Mouse (Mus musculus): ENCODE results near the gene Gm4881. TPM values are rescaled to one million over a fixed set of nuclear protein-coding genes. Genes with fewer than 3 reads are reported as not detected.

Gene Gm4881
- not detected in 2 replicates for polyA plus RNA-seq (2012; rRNA removed)

GRCm38 (mm10) chr7:24944257-24944950 is at the start of gene Gm4881:
Gm4881 (minus strand) TSS chr7:24944494.

GRCm38 (mm10) chr7:24971972-24972893 is 27.9 kb upstream of the Gm4881 start, which contains the start of gene Rabac1:
Rabac1 (minus strand) TSS chr7:24972754.

GRCm38 (mm10) chr7:24902630-24903443 is 41.5 kb downstream of the Gm4881 start, which contains the start of gene Arhgef1:
Arhgef1 (plus strand) TSS chr7:24902912.

GRCm38 (mm10) chr7:24897224-24897623 is 47.1 kb downstream of the Gm4881 start, which contains the start of gene Cd79a:
Cd79a (plus strand) TSS chr7:24897381.

DNA sequence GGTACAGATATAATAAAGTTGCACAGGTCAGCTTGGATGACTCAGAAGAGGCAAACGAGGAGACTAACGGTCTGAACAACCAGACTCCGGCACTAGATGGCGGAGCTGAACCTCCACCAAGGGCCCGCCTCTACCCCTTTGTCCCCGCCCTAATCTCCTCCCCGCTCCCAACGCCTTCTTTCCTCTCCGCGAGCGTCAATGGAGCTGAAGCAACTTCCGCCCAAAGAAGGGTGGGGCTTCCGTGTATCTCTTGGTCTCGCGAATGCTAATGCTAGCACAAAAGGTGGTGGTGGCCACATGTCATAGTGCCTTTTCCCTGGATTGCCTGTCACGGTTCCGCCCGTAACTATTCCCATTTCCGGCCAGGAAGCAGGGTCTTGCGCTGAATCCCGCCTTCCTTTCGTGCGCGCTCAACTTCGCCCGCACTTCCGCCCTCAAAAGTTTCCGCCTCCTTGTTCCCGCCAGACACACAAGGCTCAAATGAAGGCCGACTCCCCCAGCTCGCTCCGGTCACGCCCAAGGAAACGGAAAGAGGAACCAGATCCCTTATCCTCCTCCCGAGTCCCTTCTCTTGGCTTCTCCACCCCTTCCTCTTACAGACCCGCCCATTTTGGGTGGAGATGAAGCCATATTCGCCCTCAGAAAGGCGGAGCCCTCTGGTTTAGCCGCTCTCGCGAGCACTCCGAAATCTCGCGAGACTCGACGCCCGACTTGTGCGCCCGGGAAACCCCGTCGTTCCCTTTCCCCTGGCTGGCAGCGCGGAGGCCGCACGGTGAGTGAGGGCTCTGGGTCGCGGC is 60.2 kb downstream of the Gm4881 start, which contains the start of gene Rps19:
TSS of gene Rps19 (plus strand) at position 476 of the 797 bp plus-strand sequence.

Other genes starting within 250 kb of the Gm4881 start
- not detected in 2 replicates for gene BC049730, start 235.3 kb downstream of the Gm4881 start, polyA plus RNA-seq (2012; rRNA removed)
- not detected in 2 replicates for gene Gm4763, start 217.6 kb downstream of the Gm4881 start, polyA plus RNA-seq (2012; rRNA removed)
- gene Cd177, start 184.2 kb downstream of the Gm4881 start, polyA plus RNA-seq (2012; rRNA removed), result 3.6 and 5.0 TPM in 2 replicates
- 0.25 and 0.35 TPM in 2 replicates for gene Ceacam10, start 167.3 kb downstream of the Gm4881 start, polyA plus RNA-seq (2012; rRNA removed)
- gene Gm9844, start 82.3 kb downstream of the Gm4881 start, polyA plus RNA-seq (2012; rRNA removed), result 0.84 and 1.3 TPM in 2 replicates
- gene Lypd4, start 74.6 kb downstream of the Gm4881 start, polyA plus RNA-seq (2012; rRNA removed), result not detected in 2 replicates
- gene Dmrtc2, start 74.4 kb downstream of the Gm4881 start, polyA plus RNA-seq (2012; rRNA removed), result not detected in 2 replicates
- 750 and 831 TPM in 2 replicates for gene Rps19, start 60.1 kb downstream of the Gm4881 start, polyA plus RNA-seq (2012; rRNA removed)
- 1.5 and 2.0 TPM in 2 replicates for gene Cd79a, start 47.1 kb downstream of the Gm4881 start, polyA plus RNA-seq (2012; rRNA removed)
- 299 and 332 TPM in 2 replicates for gene Arhgef1, start 41.6 kb downstream of the Gm4881 start, polyA plus RNA-seq (2012; rRNA removed)
- 770 and 891 TPM in 2 replicates for gene Rabac1, start 28.3 kb upstream of the Gm4881 start, polyA plus RNA-seq (2012; rRNA removed)
- 18.6 and 25.7 TPM in 2 replicates for gene Atp1a3, start 61.5 kb upstream of the Gm4881 start, polyA plus RNA-seq (2012; rRNA removed)
- gene Grik5, start 127.9 kb upstream of the Gm4881 start, polyA plus RNA-seq (2012; rRNA removed), result 94.3 and 103 TPM in 2 replicates
- 72.5 and 73.2 TPM in 2 replicates for gene Zfp574, start 128.1 kb upstream of the Gm4881 start, polyA plus RNA-seq (2012; rRNA removed)
- gene Pou2f2, start 235.2 kb upstream of the Gm4881 start, polyA plus RNA-seq (2012; rRNA removed), result 4.0 and 5.4 TPM in 2 replicates

Measured in ovary, adult 2 months (tissue).